Mouse (Mus musculus) limb, embryonic 12.5 days (tissue): ENCODE measurements around the gene Ptpn7. TPM values are rescaled to one million over a fixed set of nuclear protein-coding genes. Genes with fewer than 3 reads are reported as not detected.
A peak's percentile ranks its signal among the peaks of the same experiment; 100 is the strongest.

Experiments used
- ATAC-seq: fragments of 200-750 bp; cut with Nextera tagmentation; 2 replicates; pipeline ENCODE4 v1.8.0; 2017; ENCODE audit warnings: low read depth, moderate TSS enrichment; ENCODE audit not compliant: insufficient number of reproducible peaks, insufficient read depth, low FRiP score, low TSS enrichment
- H3K27ac ChIP-seq: fragments of 300-500 bp; sonication (generic); 2 replicates; pipeline ENCODE4 v1.5.1; 2016; ENCODE audit warnings: mild to moderate bottlenecking, moderate library complexity
- H3K27me3 ChIP-seq: fragments of 300-500 bp; sonication (generic); 2 replicates; pipeline ENCODE4 v1.6.1; 2016; ENCODE audit warnings: mild to moderate bottlenecking, moderate library complexity
- H3K36me3 ChIP-seq: fragments of 300-500 bp; sonication (generic); 2 replicates; pipeline ENCODE4 v1.6.1; 2016; ENCODE audit warnings: mild to moderate bottlenecking, moderate library complexity
- H3K4me1 ChIP-seq: fragments of 300-500 bp; sonication (generic); replicated peaks from 2 replicates; pipeline ENCODE4 v1.6.1; 2016
- H3K4me2 ChIP-seq: fragments of 300-500 bp; sonication (generic); 2 replicates; pipeline ENCODE4 v1.6.1; 2016; ENCODE audit warnings: mild to moderate bottlenecking, moderate library complexity
- H3K4me3 ChIP-seq: fragments of 300-500 bp; sonication (generic); replicated peaks from 2 replicates; pipeline ENCODE4 v1.5.1; 2016; ENCODE audit warnings: mild to moderate bottlenecking
- H3K9ac ChIP-seq: fragments of 300-500 bp; sonication (generic); replicated peaks from 2 replicates; pipeline ENCODE4 v1.6.1; 2016; ENCODE audit warnings: mild to moderate bottlenecking, moderate library complexity
- H3K9me3 ChIP-seq: fragments of 300-500 bp; sonication (generic); 2 replicates; pipeline ENCODE4 v1.6.1; 2016; ENCODE audit warnings: mild to moderate bottlenecking, moderate library complexity
- WGBS: fragments of 180-500 bp; shearing (Covaris S2); methylation state at CpG from one replicate; pipeline ENCODE4 v1.1.7; 2016; 5-methylcytosine and 5-hydroxymethylcytosine counted together
- polyA plus RNA-seq: library from polyadenylated mRNA; unstranded; fragments of >200 nt; fragmentation: Nextera tagmentation; extraction: Ambion mirVana; gene quantifications from 2 replicates; pipeline ENCODE4 v1.2.1, GENCODE M21; 2016

Gene Ptpn7
- polyA plus RNA-seq, result 1.1 and 1.5 TPM in 2 replicates

DNA sequence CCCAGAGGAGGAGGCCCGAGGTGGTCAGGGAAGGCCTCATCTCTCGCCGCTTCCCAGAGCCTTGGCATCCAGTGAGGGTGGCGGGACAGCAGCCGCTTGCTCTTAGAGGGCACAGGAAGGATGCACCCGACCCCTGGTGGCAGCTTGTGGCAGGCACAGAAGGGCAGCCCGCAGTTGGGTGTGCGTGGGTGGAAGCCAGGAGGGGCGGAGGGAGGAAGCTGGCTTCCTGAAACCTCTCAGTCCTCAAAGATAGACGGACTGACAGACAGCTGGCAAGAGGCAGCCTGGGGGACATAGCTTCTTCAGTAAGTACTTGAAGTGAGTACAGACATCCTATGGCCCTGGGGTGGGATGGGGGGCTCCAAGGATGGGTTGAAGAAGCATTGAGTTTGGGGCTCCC is at the start of gene Ptpn7:
Ptpn7 (plus strand) TSS at position 228 of the 400 bp plus-strand sequence.
- Histone ChIP-seq H3K4me3 (no peak within 1 kb of the TSS), H3K4me2 (no peak within 1 kb of the TSS), H3K27me3 (peaks cover 26% of the 10 kb centered on the region), H3K4me1 (peaks cover 23% of the 10 kb centered on the region), H3K9me3 (no peaks in the 10 kb centered on the region), H3K9ac (0 out of 2 replicates have a peak within 1 kb of the TSS, but pooled peaks have one; percentile 3), H3K36me3 (no peaks in the 10 kb centered on the region), H3K27ac (no peak within 1 kb of the TSS)
- no peak for ATAC-seq
- 41% methylated on average over 10 of the region's 10 CpGs for WGBS

GRCm38 (mm10) chr1:135083465-135083864 is 49.0 kb upstream of the Ptpn7 start:
- no peak for ATAC-seq
- WGBS, result 56% methylated on average over 9 of the region's 9 CpGs

DNA sequence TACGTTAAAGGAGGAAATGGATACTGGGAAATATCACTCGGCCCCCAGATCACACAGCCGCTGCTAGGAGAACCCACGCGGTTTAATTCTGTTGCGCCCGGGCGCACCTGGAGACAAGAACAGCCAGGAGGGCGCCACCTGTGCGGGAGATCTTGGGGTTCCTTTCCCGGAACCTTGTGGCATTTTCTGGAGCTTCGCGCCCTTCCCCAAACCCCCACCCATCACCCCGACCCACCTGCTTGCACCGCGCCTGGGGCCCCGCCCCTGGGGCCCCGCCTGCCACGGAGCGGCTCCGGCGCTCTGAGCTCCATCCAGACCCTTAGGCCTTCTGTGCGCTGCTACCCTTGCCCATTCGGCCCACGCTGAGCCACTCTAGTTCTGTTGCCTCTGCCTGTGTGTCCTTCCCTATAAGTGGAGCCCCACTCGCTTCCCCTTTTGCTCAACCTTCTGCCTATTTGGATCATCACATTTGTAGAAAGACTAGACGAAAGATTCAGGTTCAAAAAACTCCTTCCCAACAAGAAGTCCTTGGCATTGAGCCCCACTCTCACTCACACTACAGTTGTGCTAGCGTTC is 47.1 kb upstream of the Ptpn7 start:
- Histone ChIP-seq H3K4me2 (peak overlapping the region; percentile 42), H3K4me1 (peaks cover 7% of the 10 kb centered on the region; the same call in 1 of the 2 replicates), H3K27me3 (peaks cover 75% of the 10 kb centered on the region)

More at GRCm38 (mm10) chr1:135083465-135083864, 49.0 kb upstream of the Ptpn7 start:
- Histone ChIP-seq H3K27me3 (peaks cover 67% of the 10 kb centered on the region), H3K36me3 (no peaks in the 10 kb centered on the region), H3K4me2 (no peak overlapping the region), H3K4me3 (no peak overlapping the region), H3K9ac (no peak overlapping the region), H3K4me1 (peaks cover 3% of the 10 kb centered on the region; the same call in 1 of the 2 replicates), H3K27ac (no peak overlapping the region), H3K9me3 (no peaks in the 10 kb centered on the region)

DNA sequence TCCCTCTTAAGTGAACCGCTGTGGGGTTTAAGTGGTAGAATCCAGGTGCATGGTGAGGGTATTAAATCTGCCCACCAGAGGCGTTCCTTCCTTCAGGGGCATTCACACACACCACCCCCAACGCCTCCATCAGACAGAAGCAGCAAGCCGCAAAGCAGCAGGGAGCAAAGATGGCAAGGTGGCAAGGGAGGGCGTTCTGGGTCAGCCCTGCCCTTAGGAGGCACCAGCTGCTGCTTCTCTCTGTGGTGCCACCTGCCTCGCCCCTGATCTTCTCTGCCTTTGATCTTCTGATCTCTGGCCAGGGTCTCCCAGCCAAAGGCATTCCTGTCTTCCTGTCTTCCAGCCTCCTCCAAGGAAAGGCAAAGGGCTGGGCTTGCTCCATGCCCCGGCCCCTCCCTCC is 46.5 kb upstream of the Ptpn7 start:
- Histone ChIP-seq H3K4me3 (no peak overlapping the region), H3K36me3 (no peaks in the 10 kb centered on the region), H3K4me1 (peaks cover 7% of the 10 kb centered on the region; the same call in 1 of the 2 replicates), H3K27me3 (peaks cover 78% of the 10 kb centered on the region), H3K4me2 (no peak overlapping the region), H3K9me3 (no peaks in the 10 kb centered on the region), H3K27ac (no peak overlapping the region), H3K9ac (no peak overlapping the region)
- 18% methylated on average over 7 of the region's 7 CpGs for WGBS
- ATAC-seq, result no peak

More for the DNA sequence above, 47.1 kb upstream of the Ptpn7 start:
- no peak overlapping the region for H3K9ac ChIP-seq
- no peaks in the 10 kb centered on the region for H3K36me3 ChIP-seq
- H3K27ac ChIP-seq, result no peak overlapping the region
- H3K9me3 ChIP-seq, result no peaks in the 10 kb centered on the region
- 10% methylated on average over 28 of the region's 28 CpGs for WGBS
- no peak for ATAC-seq
- peak overlapping the region; percentile 19 for H3K4me3 ChIP-seq

DNA sequence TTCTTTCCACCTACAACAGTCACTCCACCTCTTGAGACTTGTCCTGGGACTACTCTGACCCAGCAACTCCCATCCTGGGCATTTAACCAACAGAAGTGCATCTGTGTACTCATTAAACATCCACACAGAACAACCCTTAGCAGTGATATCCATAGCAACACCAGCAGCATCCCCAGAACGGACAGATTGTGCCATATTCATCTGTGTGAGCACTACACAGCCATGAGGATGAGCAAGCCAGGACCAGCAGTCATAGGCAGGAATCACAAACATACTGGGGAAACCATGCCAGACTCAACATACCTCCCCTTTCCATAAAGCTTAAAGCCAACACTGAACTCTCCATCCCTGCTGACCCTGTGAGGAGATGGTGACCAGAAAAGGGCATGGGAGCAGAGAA is 45.1 kb upstream of the Ptpn7 start:
- Histone ChIP-seq H3K4me1 (peaks cover 7% of the 10 kb centered on the region; the same call in 1 of the 2 replicates), H3K36me3 (no peaks in the 10 kb centered on the region), H3K9ac (no peak overlapping the region), H3K9me3 (no peaks in the 10 kb centered on the region), H3K4me3 (no peak overlapping the region), H3K27ac (no peak overlapping the region), H3K4me2 (no peak overlapping the region), H3K27me3 (peaks cover 72% of the 10 kb centered on the region)
- no peak for ATAC-seq
- 76% methylated on average over 1 of the region's 1 CpGs for WGBS

GRCm38 (mm10) chr1:135089626-135090025 is 42.9 kb upstream of the Ptpn7 start:
- no peak overlapping the region for H3K27ac ChIP-seq

GRCm38 (mm10) chr1:135090914-135091313 is 41.6 kb upstream of the Ptpn7 start:
- H3K9me3 ChIP-seq, result no peaks in the 10 kb centered on the region

More at GRCm38 (mm10) chr1:135089626-135090025, 42.9 kb upstream of the Ptpn7 start:
- no peak overlapping the region for H3K4me2 ChIP-seq
- no peaks in the 10 kb centered on the region for H3K36me3 ChIP-seq
- WGBS, result 65% methylated on average over 10 of the region's 10 CpGs
- no peak for ATAC-seq
- H3K9ac ChIP-seq, result no peak overlapping the region
- H3K4me1 ChIP-seq, result peaks cover 7% of the 10 kb centered on the region; the same call in 1 of the 2 replicates
- peaks cover 50% of the 10 kb centered on the region for H3K27me3 ChIP-seq
- no peak overlapping the region for H3K4me3 ChIP-seq
- no peaks in the 10 kb centered on the region for H3K9me3 ChIP-seq

DNA sequence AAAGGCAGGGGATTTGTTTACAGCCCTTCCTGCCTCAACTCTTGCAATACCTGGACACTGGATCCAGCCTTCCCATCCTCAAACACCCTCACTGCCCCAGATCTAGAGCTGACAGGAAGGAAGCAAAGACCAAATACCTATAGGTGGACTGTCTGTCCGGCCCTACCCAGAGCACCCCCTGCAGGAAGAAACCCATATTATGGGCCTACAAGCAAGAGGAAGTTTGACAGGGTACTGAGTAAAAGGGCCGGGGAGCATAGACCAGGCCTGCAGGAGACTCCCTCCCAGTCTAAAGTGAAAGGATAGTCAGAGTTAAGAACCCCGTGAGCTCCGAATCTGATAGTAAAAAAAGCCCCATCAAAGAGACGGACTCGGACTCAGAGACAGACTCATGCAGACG is 37.8 kb upstream of the Ptpn7 start:
- Histone ChIP-seq H3K27me3 (peaks cover 30% of the 10 kb centered on the region), H3K36me3 (no peaks in the 10 kb centered on the region), H3K27ac (no peak overlapping the region), H3K4me1 (peaks cover 13% of the 10 kb centered on the region; the same call in 1 of the 2 replicates), H3K4me2 (no peak overlapping the region), H3K9ac (no peak overlapping the region), H3K9me3 (no peaks in the 10 kb centered on the region), H3K4me3 (no peak overlapping the region)
- no peak for ATAC-seq
- WGBS, result 71% methylated on average over 7 of the region's 7 CpGs

More at GRCm38 (mm10) chr1:135090914-135091313, 41.6 kb upstream of the Ptpn7 start:
- Histone ChIP-seq H3K27ac (no peak overlapping the region), H3K4me2 (no peak overlapping the region), H3K4me3 (no peak overlapping the region), H3K36me3 (no peaks in the 10 kb centered on the region), H3K9ac (no peak overlapping the region), H3K27me3 (peaks cover 38% of the 10 kb centered on the region), H3K4me1 (peaks cover 8% of the 10 kb centered on the region; the same call in 1 of the 2 replicates)
- WGBS, result 79% methylated on average over 3 of the region's 3 CpGs
- no peak for ATAC-seq

GRCm38 (mm10) chr1:135095189-135095588 is 37.3 kb upstream of the Ptpn7 start:
- WGBS, result 39% methylated on average over 7 of the region's 7 CpGs
- Histone ChIP-seq H3K27me3 (peaks cover 32% of the 10 kb centered on the region), H3K4me2 (no peak overlapping the region), H3K36me3 (no peaks in the 10 kb centered on the region), H3K9me3 (no peaks in the 10 kb centered on the region), H3K9ac (no peak overlapping the region), H3K4me1 (peaks cover 13% of the 10 kb centered on the region; the same call in 1 of the 2 replicates), H3K4me3 (no peak overlapping the region), H3K27ac (no peak overlapping the region)
- no peak for ATAC-seq

- 80% methylated on average over 11 of the region's 11 CpGs for WGBS
- Histone ChIP-seq H3K4me3 (no peak overlapping the region), H3K4me1 (peaks cover 13% of the 10 kb centered on the region; the same call in 1 of the 2 replicates), H3K36me3 (no peaks in the 10 kb centered on the region), H3K27ac (no peak overlapping the region), H3K9me3 (no peaks in the 10 kb centered on the region), H3K4me2 (no peak overlapping the region), H3K9ac (no peak overlapping the region), H3K27me3 (peaks cover 39% of the 10 kb centered on the region)
- ATAC-seq, result no peak
Measured at GRCm38 (mm10) chr1:135096312-135096711, 36.2 kb upstream of the Ptpn7 start.

- H3K4me3 ChIP-seq, result no peak overlapping the region
- H3K4me2 ChIP-seq, result no peak overlapping the region
- no peak overlapping the region for H3K9ac ChIP-seq
- peaks cover 13% of the 10 kb centered on the region; the same call in 1 of the 2 replicates for H3K4me1 ChIP-seq
- no peaks in the 10 kb centered on the region for H3K9me3 ChIP-seq
- 93% methylated on average over 6 of the region's 6 CpGs for WGBS
- ATAC-seq, result no peak
- H3K36me3 ChIP-seq, result no peaks in the 10 kb centered on the region
- no peak overlapping the region for H3K27ac ChIP-seq
- peaks cover 50% of the 10 kb centered on the region for H3K27me3 ChIP-seq
Measured at GRCm38 (mm10) chr1:135097441-135097840, 35.1 kb upstream of the Ptpn7 start.
